ENCODE assay signal across 8 mouse cellular contexts in the genomic region with DNA sequence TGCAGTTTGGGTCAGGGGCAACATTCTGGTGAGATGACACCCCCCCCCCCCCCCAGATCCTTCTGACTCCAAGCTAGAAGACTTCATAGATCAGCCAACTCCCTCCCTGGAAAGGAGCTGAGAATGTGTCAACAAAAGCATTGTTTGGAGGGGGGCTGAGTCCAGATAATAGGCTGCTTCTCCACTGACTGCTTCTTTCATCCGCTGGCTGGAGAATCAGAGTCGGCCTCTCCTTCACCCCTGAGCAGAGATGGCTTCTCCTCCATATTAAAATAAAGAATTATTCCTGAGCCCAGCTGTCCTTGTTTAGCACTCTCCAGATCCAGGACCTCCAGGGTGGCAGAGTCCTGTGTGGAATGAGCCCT. TPM values are rescaled to one million over a fixed set of nuclear protein-coding genes. Genes with fewer than 3 reads are reported as not detected.
DNase-seq lines count a peak whose midpoint lies in the region; ATAC-seq and TF ChIP-seq lines count a peak whose summit lies in the region.

No protein-coding gene starts in this region.

- no peaks in the 10 kb centered on the region for H3K79me2 ChIP-seq in myocyte (ENCODE audit: control insufficient read depth, insufficient read depth)

- no peak for TF ChIP-seq POLR2A in myocyte (IDR thresholded peaks at IDR 0.05; ENCODE audit: insufficient read length, low read depth)

- no peak overlapping the region for H3ac ChIP-seq in myocyte (ENCODE audit: control insufficient read depth, insufficient read length)

- ATAC-seq in heart, postnatal 0 days (ENCODE audit: insufficient read depth, low read depth): no peak
- no peak for ATAC-seq in embryonic facial prominence, embryonic 13.5 days (ENCODE audit: insufficient number of reproducible peaks, insufficient read depth, low FRiP score, low TSS enrichment, low read depth)
- 0 out of 2 replicates have a peak, but pooled peaks have one; percentile 6 for ATAC-seq in hindbrain, postnatal 0 days
- ATAC-seq in cerebellum, adult (ENCODE audit: insufficient number of reproducible peaks, low FRiP score, low TSS enrichment): no peak
- no peak for ATAC-seq in inflammation-experienced regulatory T-cells, adult 6 months

- H3K27ac ChIP-seq in heart, postnatal 0 days (ENCODE audit: low read depth): peak overlapping the region; percentile 69
- H3K27ac ChIP-seq in embryonic facial prominence, embryonic 13.5 days: 0 out of 2 replicates have a peak overlapping the region, but pooled peaks have one; percentile 33
- H3K27ac ChIP-seq in hindbrain, postnatal 0 days: 0 out of 2 replicates have a peak overlapping the region, but pooled peaks have one; percentile 36

- H3K27me3 ChIP-seq in heart, postnatal 0 days (ENCODE audit: control insufficient read depth, insufficient read depth, low read length): no peaks in the 10 kb centered on the region
- H3K27me3 ChIP-seq in embryonic facial prominence, embryonic 13.5 days: no peaks in the 10 kb centered on the region
- H3K27me3 ChIP-seq in hindbrain, postnatal 0 days (ENCODE audit: insufficient read depth, low read length): no peaks in the 10 kb centered on the region
- H3K27me3 ChIP-seq in myocyte (ENCODE audit: control insufficient read depth, insufficient read depth, insufficient read length): no peaks in the 10 kb centered on the region

- peaks cover 11% of the 10 kb centered on the region; the same call in 1 of the 2 replicates for H3K4me1 ChIP-seq in heart, postnatal 0 days (ENCODE audit: control insufficient read depth, insufficient read depth)
- peaks cover 11% of the 10 kb centered on the region; the same call in 1 of the 2 replicates for H3K4me1 ChIP-seq in embryonic facial prominence, embryonic 13.5 days
- 0 out of 2 replicates have a peak, but pooled peaks cover 4% of the 10 kb centered on the region for H3K4me1 ChIP-seq in hindbrain, postnatal 0 days (ENCODE audit: insufficient read depth, low read length)

- H3K9me3 ChIP-seq in heart, postnatal 0 days (replicated peaks; ENCODE audit: control insufficient read depth, low read length): no peaks in the 10 kb centered on the region
- no peaks in the 10 kb centered on the region for H3K9me3 ChIP-seq in embryonic facial prominence, embryonic 13.5 days
- H3K9me3 ChIP-seq in hindbrain, postnatal 0 days (ENCODE audit: low read length): no peaks in the 10 kb centered on the region

- no peak overlapping the region for H3K4me3 ChIP-seq in heart, postnatal 0 days (ENCODE audit: low read depth, low read length)
- H3K4me3 ChIP-seq in embryonic facial prominence, embryonic 13.5 days: peak overlapping the region; percentile 33; the same call in 1 of the 2 replicates
- no peak overlapping the region for H3K4me3 ChIP-seq in hindbrain, postnatal 0 days (ENCODE audit: low read length)
- H3K4me3 ChIP-seq in myocyte: peak overlapping the region; percentile 4

- 10% methylated on average over 2 of the region's 2 CpGs for WGBS in heart, postnatal 0 days
- WGBS in embryonic facial prominence, embryonic 13.5 days: 14% methylated on average over 2 of the region's 2 CpGs
- 4% methylated on average over 2 of the region's 2 CpGs for WGBS in hindbrain, postnatal 0 days

- no peak for TF ChIP-seq CTCF in heart, postnatal 0 days (IDR thresholded peaks at IDR 0.05; ENCODE audit: low read depth)
- no peak for TF ChIP-seq CTCF in hindbrain, postnatal 0 days (IDR thresholded peaks at IDR 0.05; ENCODE audit: low read depth)

- H3K4me2 ChIP-seq in heart, postnatal 0 days (ENCODE audit: low read depth, low read length): peak overlapping the region; percentile 59
- peak overlapping the region; percentile 58 for H3K4me2 ChIP-seq in embryonic facial prominence, embryonic 13.5 days
- H3K4me2 ChIP-seq in hindbrain, postnatal 0 days (ENCODE audit: low read depth, low read length): peak overlapping the region; percentile 55
- peak overlapping the region; percentile 68 for H3K4me2 ChIP-seq in myocyte (ENCODE audit: low read depth)

- no peak overlapping the region for H3K9ac ChIP-seq in heart, postnatal 0 days (replicated peaks; ENCODE audit: low read depth, low read length)
- no peak overlapping the region for H3K9ac ChIP-seq in embryonic facial prominence, embryonic 13.5 days
- no peak overlapping the region for H3K9ac ChIP-seq in hindbrain, postnatal 0 days (replicated peaks; ENCODE audit: low read length)

- no peak for TF ChIP-seq EP300 in heart, postnatal 0 days (IDR thresholded peaks at IDR 0.05; ENCODE audit: low read depth)

- DNase-seq in heart, postnatal 0 days (ENCODE audit: low spot score): no peak
- DNase-seq in heart, adult 9 months (ENCODE audit: low spot score in 2 of 2): no peak
- DNase-seq in hindbrain, postnatal 0 days (ENCODE audit: low spot score): no peak
- DNase-seq in B cell, adult 2 months: no peak

- H3K36me3 ChIP-seq in heart, postnatal 0 days (replicated peaks; ENCODE audit: control insufficient read depth, insufficient read depth, low read length): no peaks in the 10 kb centered on the region
- H3K36me3 ChIP-seq in embryonic facial prominence, embryonic 13.5 days: no peaks in the 10 kb centered on the region
- no peaks in the 10 kb centered on the region for H3K36me3 ChIP-seq in hindbrain, postnatal 0 days (ENCODE audit: insufficient read depth, low read length)
- no peaks in the 10 kb centered on the region for H3K36me3 ChIP-seq in myocyte (ENCODE audit: control insufficient read depth, insufficient read depth)

TF ChIP-seq in myocyte, 11 proteins besides CTCF, POLR2A, EP300 and RAD21:
- TF ChIP-seq MAX (IDR thresholded peaks at IDR 0.05; ENCODE audit: low read depth) (no peak), TCF3 (IDR thresholded peaks at IDR 0.05; ENCODE audit: insufficient read length, low read depth) (no peak), E2F4 (IDR thresholded peaks at IDR 0.05; ENCODE audit: insufficient read depth) (no peak), USF1 (IDR thresholded peaks at IDR 0.05; ENCODE audit: low read depth) (no peak), MYOG (IDR thresholded peaks at IDR 0.05; ENCODE audit: control insufficient read depth in 1 of 3, insufficient read depth in 1 of 3, insufficient read length in 2 of 3, low read depth in 2 of 3) (no peak), POLR2AphosphoS2 (IDR thresholded peaks at IDR 0.05; ENCODE audit: insufficient read length, low read depth) (no peak), TCF12 (IDR thresholded peaks at IDR 0.05; ENCODE audit: insufficient read depth, poor library complexity, severe bottlenecking) (no peak)

RNA-seq across cellular contexts. Expression of a gene that starts 30.3 kb away (rescaled TPM):
- total RNA-seq in heart, postnatal 0 days (2014; rRNA removed; ENCODE audit: low replicate concordance): 18.7 TPM in 2 replicates
- polyA plus RNA-seq in heart, postnatal 0 days (2015; fragmentation: Nextera tagmentation; extraction: Ambion mirVana): 7.2 and 7.4 TPM in 2 replicates
- polyA plus RNA-seq in embryonic facial prominence, embryonic 13.5 days (2015; fragmentation: Nextera tagmentation; extraction: Ambion mirVana): 21.1 and 25.4 TPM in 2 replicates
- 32.1 and 35.7 TPM in 2 replicates for total RNA-seq in hindbrain, postnatal 0 days (2014; rRNA removed)
- polyA plus RNA-seq in hindbrain, postnatal 0 days (2015; fragmentation: Nextera tagmentation; extraction: Ambion mirVana): 15.6 and 16.9 TPM in 2 replicates
- 4.8 TPM for polyA plus RNA-seq in myocyte (2012; fragmentation: generic; extraction: Trizol)
- polyA plus RNA-seq in inflammation-experienced regulatory T-cells, adult 6 months (2017; shearing (Covaris generic)): 1 to 10 TPM; 5.6 to 6.1 (median 5.8) TPM

Comparison
In these comparisons a context has a peak if more than half of its experiments do, and no peak if none do; other contexts are left out.
1. H3K4me3 ChIP-seq: peak in embryonic facial prominence, embryonic 13.5 days (single experiment) and myocyte (single experiment); none in heart, postnatal 0 days (single experiment) and hindbrain, postnatal 0 days (single experiment).
2. Peak in every context shown above with its lines, with median percentiles within 50 percentile points of each other: H3K27ac ChIP-seq and H3K4me2 ChIP-seq.